Mouse (Mus musculus) intestine, postnatal 0 days (tissue): ENCODE results near the gene Coro7. TPM values are rescaled to one million over a fixed set of nuclear protein-coding genes. Genes with fewer than 3 reads are reported as not detected.

Experiments
- ATAC-seq: fragments of 200-750 bp; cut with Nextera tagmentation; 2 replicates; pipeline ENCODE4 v1.8.0; 2017; ENCODE audit warnings: mild to moderate bottlenecking, moderate TSS enrichment, moderate library complexity
- H3K27ac ChIP-seq: fragments of 300-500 bp; sonication (generic); 2 replicates; pipeline ENCODE4 v1.5.1; 2014; ENCODE audit warnings: mild to moderate bottlenecking, low read depth, low read length, moderate library complexity
- H3K27me3 ChIP-seq: fragments of 300-500 bp; sonication (generic); replicated peaks from 2 replicates; pipeline ENCODE4 v1.6.1; 2014; ENCODE audit warnings: low read length, mixed read lengths; ENCODE audit not compliant: control insufficient read depth, insufficient read depth
- H3K36me3 ChIP-seq: fragments of 300-500 bp; sonication (generic); 2 replicates; pipeline ENCODE4 v1.6.1; 2014; ENCODE audit warnings: mild to moderate bottlenecking, moderate library complexity; ENCODE audit not compliant: control insufficient read depth, insufficient read depth
- H3K4me1 ChIP-seq: fragments of 300-500 bp; sonication (generic); replicated peaks from 2 replicates; pipeline ENCODE4 v1.6.1; 2014; ENCODE audit warnings: antibody characterized with exemption, low read length, mixed read lengths; ENCODE audit not compliant: control insufficient read depth, insufficient read depth
- H3K4me2 ChIP-seq: fragments of 300-500 bp; sonication (generic); replicated peaks from 2 replicates; pipeline ENCODE4 v1.6.1; 2014; ENCODE audit warnings: low read depth, mild to moderate bottlenecking, moderate library complexity
- H3K4me3 ChIP-seq: fragments of 300-500 bp; sonication (generic); 2 replicates; pipeline ENCODE4 v1.5.1; 2014; ENCODE audit warnings: low read depth, low read length
- H3K9ac ChIP-seq: fragments of 300-500 bp; sonication (generic); 2 replicates; pipeline ENCODE4 v1.6.1; 2014; ENCODE audit warnings: mild to moderate bottlenecking, low read depth, low read length
- H3K9me3 ChIP-seq: fragments of 300-500 bp; sonication (generic); 2 replicates; pipeline ENCODE4 v1.6.1; 2016; ENCODE audit warnings: mixed run types; ENCODE audit not compliant: control insufficient read depth
- CTCF ChIP-seq: sonication (generic); IDR thresholded peaks from 2 replicates; pipeline ENCODE4 v1.5.1; 2016; ENCODE audit warnings: low read depth, mild to moderate bottlenecking, control low read depth, antibody characterized with exemption, moderate library complexity
- WGBS: fragments of 180-500 bp; shearing (Covaris S2); extraction: QIAGEN DNeasy Blood & Tissue Kit; methylation state at CpG from one replicate; pipeline ENCODE4 v1.1.7; 2014; 5-methylcytosine and 5-hydroxymethylcytosine counted together
- polyA plus RNA-seq: library from polyadenylated mRNA; unstranded; fragments of >200 nt; fragmentation: Nextera tagmentation; extraction: Ambion mirVana; gene quantifications from 2 replicates; pipeline ENCODE4 v1.2.1, GENCODE M21; 2015

Coro7 gene
- polyA plus RNA-seq, 1 experiment from 2014 or later: 25.3 TPM

DNA sequence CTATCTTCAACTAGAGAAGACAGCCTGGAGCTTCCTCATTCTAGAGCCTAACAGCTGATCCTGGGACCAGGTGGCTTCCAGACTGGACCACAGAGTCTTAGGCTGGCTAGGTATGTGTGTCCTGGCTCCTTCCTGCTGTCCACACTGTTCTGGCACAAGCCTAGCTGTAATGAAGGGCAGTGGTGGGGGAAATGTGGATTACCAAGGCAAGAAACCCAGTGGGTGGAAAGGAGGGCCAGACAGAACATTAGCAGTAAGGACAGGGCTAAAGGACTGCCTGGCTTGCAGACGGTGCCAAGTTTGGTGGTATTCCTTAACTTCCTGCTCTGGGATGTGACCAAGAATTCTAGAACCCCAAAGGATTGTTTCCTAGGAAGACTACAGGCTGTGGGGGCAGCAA, 28.5 kb downstream of the Coro7 start:
- Histone ChIP-seq H3K36me3 (peaks cover 78% of the 10 kb centered on the region), H3K4me1 (no peaks in the 10 kb centered on the region; the same call in none of the 2 replicates), H3K27me3 (no peaks in the 10 kb centered on the region), H3K4me3 (no peak overlapping the region), H3K9ac (no peak overlapping the region), H3K4me2 (no peak overlapping the region), H3K9me3 (no peaks in the 10 kb centered on the region), H3K27ac (no peak overlapping the region; the same call in 1 of the 2 replicates)
- 88% methylated on average over 1 of the region's 1 CpGs for WGBS
- TF ChIP-seq CTCF: no peak
- no peak for ATAC-seq

DNA sequence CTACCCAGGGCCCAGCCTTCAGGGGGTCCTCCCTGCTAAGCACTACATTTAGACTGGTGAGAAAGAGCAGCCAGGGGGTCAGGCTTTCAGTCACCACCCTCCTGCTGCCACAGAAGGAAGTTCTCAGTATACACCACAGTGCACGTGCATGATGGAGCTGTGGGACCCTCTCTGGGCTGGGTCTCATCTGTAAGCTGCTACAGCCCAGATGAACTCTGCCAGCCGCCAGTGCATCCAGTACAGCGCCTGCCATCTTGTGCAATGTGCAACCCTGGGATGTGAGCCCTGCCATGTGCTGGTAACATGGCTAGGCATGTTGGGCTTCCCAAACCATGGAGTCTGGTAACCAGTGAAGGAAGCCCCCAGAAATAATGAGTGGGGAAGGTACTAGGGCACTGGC, 29.4 kb downstream of the Coro7 start:
- WGBS: 89% methylated on average over 3 of the region's 3 CpGs
- no peak for ATAC-seq
- Histone ChIP-seq H3K27ac (no peak overlapping the region), H3K9ac (no peak overlapping the region), H3K36me3 (peaks cover 82% of the 10 kb centered on the region), H3K4me1 (no peaks in the 10 kb centered on the region; the same call in 1 of the 2 replicates), H3K4me2 (no peak overlapping the region), H3K9me3 (no peaks in the 10 kb centered on the region), H3K4me3 (no peak overlapping the region), H3K27me3 (no peaks in the 10 kb centered on the region)
- no peak for TF ChIP-seq CTCF

GRCm38 (mm10) chr16:4649692-4650091, 29.9 kb downstream of the Coro7 start:
- Histone ChIP-seq H3K27ac (no peak overlapping the region), H3K27me3 (no peaks in the 10 kb centered on the region), H3K9ac (no peak overlapping the region), H3K36me3 (peaks cover 78% of the 10 kb centered on the region), H3K4me3 (no peak overlapping the region), H3K4me2 (no peak overlapping the region), H3K4me1 (no peaks in the 10 kb centered on the region; the same call in 1 of the 2 replicates), H3K9me3 (no peaks in the 10 kb centered on the region)
- TF ChIP-seq CTCF: no peak
- WGBS: 92% methylated on average over 11 of the region's 11 CpGs
- no peak for ATAC-seq

DNA sequence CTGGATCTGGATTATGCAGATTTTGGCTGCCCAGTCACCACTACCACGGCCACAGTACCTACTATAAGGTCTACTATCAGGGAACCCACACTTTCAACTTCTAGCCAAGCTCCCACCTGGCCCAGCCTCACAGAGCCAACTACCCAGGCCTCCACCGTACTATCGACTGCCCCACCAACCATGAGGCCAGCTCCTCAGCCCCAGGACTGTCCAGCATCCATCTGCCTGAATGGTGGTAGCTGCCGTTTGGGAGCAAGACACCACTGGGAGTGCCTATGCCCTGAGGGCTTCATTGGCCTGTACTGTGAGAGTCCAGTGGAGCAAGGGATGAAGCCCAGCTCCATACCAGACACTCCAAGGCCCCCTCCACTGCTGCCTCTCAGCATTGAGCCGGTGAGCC, 30.4 kb downstream of the Coro7 start:
- no peak overlapping the region for H3K4me2 ChIP-seq
- 84% methylated on average over 5 of the region's 5 CpGs for WGBS
- no peaks in the 10 kb centered on the region for H3K27me3 ChIP-seq
- TF ChIP-seq CTCF: no peak
- ATAC-seq: no peak
- H3K9me3 ChIP-seq: no peaks in the 10 kb centered on the region
- no peak overlapping the region for H3K9ac ChIP-seq
- H3K36me3 ChIP-seq: peaks cover 79% of the 10 kb centered on the region
- no peaks in the 10 kb centered on the region; the same call in 1 of the 2 replicates for H3K4me1 ChIP-seq
- no peak overlapping the region for H3K27ac ChIP-seq
- H3K4me3 ChIP-seq: no peak overlapping the region

GRCm38 (mm10) chr16:4648416-4649023, 31.1 kb downstream of the Coro7 start:
- peaks cover 3% of the 10 kb centered on the region; the same call in 1 of the 2 replicates for H3K4me1 ChIP-seq
- H3K4me3 ChIP-seq: no peak overlapping the region
- no peak overlapping the region for H3K4me2 ChIP-seq
- ATAC-seq: no peak
- H3K9ac ChIP-seq: no peak overlapping the region
- TF ChIP-seq CTCF: no peak
- H3K27me3 ChIP-seq: no peaks in the 10 kb centered on the region
- no peaks in the 10 kb centered on the region for H3K9me3 ChIP-seq
- H3K27ac ChIP-seq: no peak overlapping the region
- H3K36me3 ChIP-seq: peaks cover 82% of the 10 kb centered on the region
- 89% methylated on average over 28 of the region's 28 CpGs for WGBS

DNA sequence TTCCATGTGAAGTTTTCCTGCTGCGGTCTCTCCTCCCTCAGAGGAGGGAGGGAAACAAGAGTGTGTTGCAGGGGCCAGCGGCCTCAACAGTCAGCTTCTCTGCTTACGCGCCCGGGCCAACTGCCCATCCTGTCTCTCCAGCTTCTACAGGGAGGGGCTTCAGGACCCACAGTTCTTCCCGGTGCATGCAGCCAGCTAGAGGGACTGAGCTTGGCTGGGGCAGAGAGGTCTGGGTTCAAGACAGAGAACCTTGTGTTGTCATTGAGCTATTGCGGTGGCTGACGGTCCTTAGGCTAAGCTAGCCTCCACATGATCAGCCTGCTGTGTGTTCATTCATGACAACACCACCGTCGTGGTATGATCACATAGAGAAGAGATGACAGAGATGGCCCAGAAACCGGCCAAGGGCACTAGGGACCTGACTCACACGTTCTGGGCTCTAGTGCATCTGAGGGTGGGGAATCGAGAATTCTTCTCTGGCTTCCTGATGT, 31.9 kb downstream of the Coro7 start:
- H3K27ac ChIP-seq: no peak overlapping the region
- ATAC-seq: no peak

More for the DNA sequence above, 31.9 kb downstream of the Coro7 start:
- 71% methylated on average over 13 of the region's 13 CpGs for WGBS
- no peaks in the 10 kb centered on the region for H3K9me3 ChIP-seq
- peaks cover 7% of the 10 kb centered on the region; the same call in 1 of the 2 replicates for H3K4me1 ChIP-seq
- no peak overlapping the region for H3K4me2 ChIP-seq
- H3K36me3 ChIP-seq: peaks cover 77% of the 10 kb centered on the region
- no peaks in the 10 kb centered on the region for H3K27me3 ChIP-seq
- TF ChIP-seq CTCF: no peak
- no peak overlapping the region for H3K4me3 ChIP-seq
- no peak overlapping the region for H3K9ac ChIP-seq
